Mouse (Mus musculus) liver, embryonic 14.5 days (tissue): ENCODE measurements around the gene Exog. TPM values are rescaled to one million over a fixed set of nuclear protein-coding genes. Genes with fewer than 3 reads are reported as not detected.

Experiments used
- ATAC-seq: fragments of 200-750 bp; cut with Nextera tagmentation; 2 replicates; pipeline ENCODE4 v1.8.0; 2017; ENCODE audit warnings: moderate number of reproducible peaks, mild to moderate bottlenecking, moderate library complexity; ENCODE audit not compliant: insufficient read depth
- DNase-seq, 3 experiments: peaks; one replicate each; pipeline ENCODE4 v3.0.0-alpha.2; 2012 to 2013; ENCODE audit warnings: low read depth in 3 of 3, low spot score in 3 of 3
- H3K27ac ChIP-seq: fragments of 300-500 bp; sonication (generic); 2 replicates; pipeline ENCODE4 v1.5.1; 2014; ENCODE audit warnings: moderate library complexity, mild to moderate bottlenecking, control low read depth, inconsistent platforms
- H3K27me3 ChIP-seq: fragments of 300-500 bp; sonication (generic); 2 replicates; pipeline ENCODE4 v1.6.1; 2014; ENCODE audit warnings: mild to moderate bottlenecking, low read length, moderate library complexity; ENCODE audit not compliant: control insufficient read depth, insufficient read depth
- H3K36me3 ChIP-seq: fragments of 300-500 bp; sonication (generic); replicated peaks from 2 replicates; pipeline ENCODE4 v1.6.1; 2014; ENCODE audit warnings: low read depth; ENCODE audit not compliant: control insufficient read depth, insufficient read depth
- H3K4me1 ChIP-seq, 2 experiments: fragments of 200-500 bp in 1 of 2; fragments of 300-500 bp in 1 of 2; sonication (generic) in 1 of 2; replicated peaks; 2 replicates each; pipeline ENCODE4 v1.6.1; 2012 to 2014; ENCODE audit warnings: antibody characterized with exemption in 1 of 2, inconsistent platforms in 1 of 2, low read length in 1 of 2; ENCODE audit not compliant: control insufficient read depth in 2 of 2, insufficient read depth in 2 of 2
- H3K4me2 ChIP-seq: fragments of 300-500 bp; sonication (generic); 2 replicates; pipeline ENCODE4 v1.6.1; 2014; ENCODE audit warnings: low read depth, mild to moderate bottlenecking, control low read depth, moderate library complexity
- H3K4me3 ChIP-seq, 2 experiments: fragments of 200-500 bp in 1 of 2; fragments of 300-500 bp in 1 of 2; sonication (generic) in 1 of 2; 2 replicates each; pipeline ENCODE4 v1.5.1; 2012 to 2014; ENCODE audit warnings: low read depth in 2 of 2, low read length in 2 of 2, mild to moderate bottlenecking in 2 of 2, control low read depth in 1 of 2, inconsistent platforms in 1 of 2, moderate library complexity in 1 of 2; ENCODE audit not compliant: insufficient read depth in 1 of 2
- H3K9ac ChIP-seq: fragments of 300-500 bp; sonication (generic); replicated peaks from 2 replicates; pipeline ENCODE4 v1.6.1; 2014; ENCODE audit warnings: mild to moderate bottlenecking, control low read depth, moderate library complexity
- H3K9me3 ChIP-seq: fragments of 300-500 bp; sonication (generic); 2 replicates; pipeline ENCODE4 v1.6.1; 2016; ENCODE audit warnings: low read length, mixed read lengths; ENCODE audit not compliant: control insufficient read depth
- CTCF ChIP-seq: IDR thresholded peaks from 2 replicates; pipeline ENCODE4 v1.5.1; 2016; ENCODE audit warnings: antibody characterized with exemption, low read depth, control low read depth
- EP300 ChIP-seq: IDR thresholded peaks from 2 replicates; pipeline ENCODE4 v1.6.1; 2016; ENCODE audit warnings: antibody characterized with exemption, low read depth
- WGBS: fragments of 180-500 bp; shearing (Covaris S2); extraction: QIAGEN DNeasy Blood & Tissue Kit; methylation state at CpG from one replicate; pipeline ENCODE4 v1.1.7; 2014; ENCODE audit not compliant: insufficient replicate concordance; 5-methylcytosine and 5-hydroxymethylcytosine counted together
- polyA plus RNA-seq, 2 experiments: library from polyadenylated mRNA; depleted of rRNA in 1 of 2; stranded (reverse) in 1 of 2; unstranded in 1 of 2; fragments of >200 nt; fragmentation: Nextera tagmentation in 1 of 2; extraction: Ambion mirVana in 1 of 2; gene quantifications; 2 replicates each; pipeline versions ENCODE4 v1.2.1 to v1.2.3; 2012 to 2014

Exog gene
- polyA plus RNA-seq, 2 experiments = 2.4 to 6.0 TPM

DNA sequence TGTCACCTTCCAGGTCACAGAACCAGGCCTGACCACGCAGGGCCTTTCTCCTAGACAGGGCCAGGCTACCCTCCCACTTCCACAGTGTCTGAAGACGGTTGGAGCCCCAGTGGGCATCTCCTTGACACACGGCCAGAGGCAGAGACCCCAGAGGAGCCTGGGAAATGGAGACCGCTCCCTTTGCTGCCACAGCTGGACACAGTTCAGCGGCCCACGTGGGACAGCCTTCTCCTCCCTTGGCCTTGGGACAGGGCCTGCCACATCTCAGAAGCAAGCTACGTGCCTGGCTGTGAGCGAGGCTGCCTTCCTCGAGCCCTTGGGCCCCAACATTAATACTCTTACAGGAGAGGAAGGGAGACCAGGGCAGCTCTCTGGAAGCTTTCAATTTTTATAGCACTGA, 39.7 kb downstream of the Exog start:
- Histone ChIP-seq H3K36me3 (no peaks in the 10 kb centered on the region), H3K4me1 (no peaks in the 10 kb centered on the region), H3K9me3 (no peaks in the 10 kb centered on the region), H3K4me2 (no peak overlapping the region), H3K9ac (no peak overlapping the region), H3K27me3 (no peaks in the 10 kb centered on the region), H3K27ac (no peak overlapping the region), H3K4me3 (no peak overlapping the region)
- WGBS = 61% methylated on average over 9 of the region's 9 CpGs
- ATAC-seq = no peak
- no peak for DNase-seq
- TF ChIP-seq CTCF = no peak
- no peak for TF ChIP-seq EP300

DNA sequence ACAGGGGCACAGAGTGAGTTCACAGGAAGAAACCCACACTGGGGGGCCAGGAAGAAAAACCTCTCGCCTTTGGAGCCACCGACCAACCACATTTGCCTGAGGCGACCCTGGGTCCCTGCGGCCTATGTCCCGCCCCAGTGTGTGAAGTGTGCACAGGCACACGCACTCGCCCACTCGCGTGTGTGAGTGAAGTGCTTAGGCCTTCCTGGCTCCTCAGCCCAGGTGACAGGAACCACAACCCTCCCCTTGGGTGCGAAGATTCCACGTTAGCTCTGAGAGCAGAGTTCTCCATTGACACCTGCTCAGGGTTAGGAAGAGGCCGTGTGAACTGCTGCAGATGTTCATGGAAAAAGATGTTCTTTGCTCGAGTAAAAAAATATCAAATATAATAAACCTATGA, 40.1 kb downstream of the Exog start:
- Histone ChIP-seq H3K9me3 (no peaks in the 10 kb centered on the region), H3K9ac (no peak overlapping the region), H3K36me3 (no peaks in the 10 kb centered on the region), H3K27me3 (no peaks in the 10 kb centered on the region), H3K27ac (no peak overlapping the region), H3K4me1 (no peaks in the 10 kb centered on the region), H3K4me3 (no peak overlapping the region), H3K4me2 (no peak overlapping the region)
- DNase-seq = no peak
- WGBS = 76% methylated on average over 13 of the region's 13 CpGs
- no peak for ATAC-seq
- TF ChIP-seq CTCF = no peak
- no peak for TF ChIP-seq EP300

DNA sequence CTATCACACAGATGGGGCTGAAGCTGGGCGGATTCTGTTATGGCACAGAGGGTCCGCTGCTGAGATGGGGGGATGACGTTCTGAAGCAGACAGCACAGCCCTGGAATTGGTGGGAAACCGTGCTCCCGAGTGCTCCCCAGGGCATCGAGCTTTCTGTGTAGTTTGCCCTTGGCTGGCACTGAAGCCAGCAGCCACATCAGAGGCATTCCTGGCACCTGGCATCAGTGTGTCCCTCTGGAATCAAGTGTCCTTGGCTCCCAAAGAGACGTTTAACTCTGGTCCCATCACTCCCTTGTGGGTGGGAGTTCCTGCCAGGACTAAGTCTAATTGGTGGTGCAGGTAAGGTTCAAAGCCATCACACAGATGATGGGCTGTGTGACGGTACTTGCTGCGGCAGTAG, 51.6 kb downstream of the Exog start:
- DNase-seq (no peak), ATAC-seq (no peak)
- Histone ChIP-seq H3K27me3 (no peaks in the 10 kb centered on the region), H3K9ac (no peak overlapping the region), H3K9me3 (no peaks in the 10 kb centered on the region), H3K27ac (no peak overlapping the region), H3K4me3 (no peak overlapping the region), H3K4me1 (no peaks in the 10 kb centered on the region), H3K36me3 (no peaks in the 10 kb centered on the region), H3K4me2 (no peak overlapping the region)
- TF ChIP-seq EP300 (no peak), CTCF (no peak)
- 74% methylated on average over 9 of the region's 9 CpGs for WGBS

GRCm38 (mm10) chr9:119496960-119497359, 52.2 kb downstream of the Exog start:
- TF ChIP-seq EP300 (no peak), CTCF (no peak)
- Histone ChIP-seq H3K4me1 (no peaks in the 10 kb centered on the region), H3K4me2 (no peak overlapping the region), H3K9ac (no peak overlapping the region), H3K27ac (no peak overlapping the region), H3K9me3 (no peaks in the 10 kb centered on the region), H3K4me3 (no peak overlapping the region), H3K36me3 (no peaks in the 10 kb centered on the region), H3K27me3 (no peaks in the 10 kb centered on the region)
- 52% methylated on average over 5 of the region's 5 CpGs for WGBS
- DNase-seq (no peak), ATAC-seq (no peak)

- H3K9me3 ChIP-seq = no peaks in the 10 kb centered on the region
Measured at GRCm38 (mm10) chr9:119497546-119498246, 53.0 kb downstream of the Exog start.

More at GRCm38 (mm10) chr9:119497546-119498246, 53.0 kb downstream of the Exog start:
- no peaks in the 10 kb centered on the region for H3K36me3 ChIP-seq
- WGBS = 72% methylated on average over 15 of the region's 15 CpGs
- no peak for TF ChIP-seq EP300
- H3K9ac ChIP-seq = no peak overlapping the region
- no peak for DNase-seq
- no peak for ATAC-seq
- no peaks in the 10 kb centered on the region for H3K4me1 ChIP-seq
- H3K4me2 ChIP-seq = no peak overlapping the region
- no peak overlapping the region for H3K4me3 ChIP-seq
- no peaks in the 10 kb centered on the region for H3K27me3 ChIP-seq
- no peak overlapping the region for H3K27ac ChIP-seq
